Mouse (Mus musculus) forebrain, embryonic 12.5 days (tissue): Measurements from ENCODE around the gene Calr4. TPM values are rescaled to one million over a fixed set of nuclear protein-coding genes. Genes with fewer than 3 reads are reported as not detected.
A peak's percentile ranks its signal among the peaks of the same experiment; 100 is the strongest.

Source experiments
- ATAC-seq: fragments of 200-750 bp; cut with Nextera tagmentation; 2 replicates; pipeline ENCODE4 v1.8.0; 2017; ENCODE audit warnings: moderate TSS enrichment; ENCODE audit not compliant: low FRiP score
- H3K27ac ChIP-seq: fragments of 300-500 bp; sonication (generic); 2 replicates; pipeline ENCODE4 v1.5.1; 2016; ENCODE audit warnings: mild to moderate bottlenecking
- H3K27me3 ChIP-seq: fragments of 300-500 bp; sonication (generic); 2 replicates; pipeline ENCODE4 v1.6.1; 2016; ENCODE audit warnings: mild to moderate bottlenecking
- H3K36me3 ChIP-seq: fragments of 300-500 bp; sonication (generic); replicated peaks from 2 replicates; pipeline ENCODE4 v1.6.1; 2016; ENCODE audit warnings: mild to moderate bottlenecking
- H3K4me1 ChIP-seq: fragments of 300-500 bp; sonication (generic); 2 replicates; pipeline ENCODE4 v1.6.1; 2016
- H3K4me2 ChIP-seq: fragments of 300-500 bp; sonication (generic); 2 replicates; pipeline ENCODE4 v1.6.1; 2016; ENCODE audit warnings: mild to moderate bottlenecking, moderate library complexity
- H3K4me3 ChIP-seq: fragments of 300-500 bp; sonication (generic); replicated peaks from 2 replicates; pipeline ENCODE4 v1.5.1; 2016; ENCODE audit warnings: mild to moderate bottlenecking
- H3K9ac ChIP-seq: fragments of 300-500 bp; sonication (generic); 2 replicates; pipeline ENCODE4 v1.6.1; 2016; ENCODE audit warnings: mild to moderate bottlenecking
- H3K9me3 ChIP-seq: fragments of 300-500 bp; sonication (generic); 2 replicates; pipeline ENCODE4 v1.6.1; 2016
- WGBS: fragments of 180-500 bp; shearing (Covaris S2); methylation state at CpG from one replicate; pipeline ENCODE4 v1.1.7; 2016; 5-methylcytosine and 5-hydroxymethylcytosine counted together
- polyA plus RNA-seq: library from polyadenylated mRNA; unstranded; fragments of >200 nt; fragmentation: Nextera tagmentation; extraction: Ambion mirVana; gene quantifications from 2 replicates; pipeline ENCODE4 v1.2.1, GENCODE M21; 2016

Gene Calr4
- polyA plus RNA-seq, 1 experiment from 2014 or later: not detected

DNA sequence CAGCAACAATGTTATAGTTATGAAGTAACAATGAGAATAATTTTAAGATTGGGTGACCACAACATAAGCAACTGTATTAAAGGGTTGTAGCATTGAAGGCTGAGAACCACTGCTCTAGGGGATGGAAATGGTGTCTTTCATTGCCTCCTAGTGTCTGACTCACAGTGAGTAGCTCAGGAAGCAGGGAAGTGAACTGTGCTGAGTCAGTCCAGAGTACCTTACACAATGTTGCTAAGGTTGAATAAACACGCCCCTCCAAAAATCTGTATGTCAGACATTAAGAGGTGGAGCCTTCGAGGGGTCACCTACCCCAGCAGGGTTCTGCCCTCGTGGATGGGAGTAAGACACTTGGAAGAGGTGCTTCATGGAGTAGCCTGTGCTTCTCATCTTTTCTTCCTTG, 20.3 kb upstream of the Calr4 start:
- Histone ChIP-seq H3K4me3 (no peak overlapping the region), H3K27ac (no peak overlapping the region), H3K36me3 (no peaks in the 10 kb centered on the region), H3K9ac (no peak overlapping the region), H3K9me3 (no peaks in the 10 kb centered on the region), H3K4me1 (0 out of 2 replicates have a peak, but pooled peaks cover 2% of the 10 kb centered on the region), H3K4me2 (no peak overlapping the region), H3K27me3 (no peaks in the 10 kb centered on the region)
- no peak for ATAC-seq
- WGBS: 80% methylated on average over 3 of the region's 3 CpGs

DNA sequence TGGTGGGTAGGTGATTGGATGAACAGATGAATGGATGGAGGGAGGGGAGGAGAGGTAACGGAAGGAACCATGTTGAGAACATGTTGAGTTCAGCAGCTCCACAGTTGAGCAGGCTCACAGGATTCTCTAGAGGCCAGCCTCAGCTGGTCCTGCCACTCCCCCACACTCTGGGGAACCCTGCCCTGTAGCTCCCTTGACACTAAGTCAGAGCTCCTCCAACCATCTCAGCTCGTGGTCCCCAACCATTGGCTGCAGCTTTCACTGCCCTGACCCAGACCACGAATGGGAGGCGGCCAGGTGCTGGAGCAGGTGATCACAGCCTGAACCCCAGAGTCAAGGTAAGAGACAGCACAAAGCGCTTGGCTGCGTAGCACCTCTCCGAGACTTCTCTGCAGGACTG, 16.3 kb upstream of the Calr4 start:
- no peak for ATAC-seq
- Histone ChIP-seq H3K27me3 (no peaks in the 10 kb centered on the region), H3K4me3 (no peak overlapping the region), H3K4me2 (no peak overlapping the region), H3K27ac (no peak overlapping the region), H3K4me1 (no peaks in the 10 kb centered on the region), H3K9me3 (no peaks in the 10 kb centered on the region), H3K9ac (no peak overlapping the region), H3K36me3 (no peaks in the 10 kb centered on the region)
- 81% methylated on average over 7 of the region's 7 CpGs for WGBS

DNA sequence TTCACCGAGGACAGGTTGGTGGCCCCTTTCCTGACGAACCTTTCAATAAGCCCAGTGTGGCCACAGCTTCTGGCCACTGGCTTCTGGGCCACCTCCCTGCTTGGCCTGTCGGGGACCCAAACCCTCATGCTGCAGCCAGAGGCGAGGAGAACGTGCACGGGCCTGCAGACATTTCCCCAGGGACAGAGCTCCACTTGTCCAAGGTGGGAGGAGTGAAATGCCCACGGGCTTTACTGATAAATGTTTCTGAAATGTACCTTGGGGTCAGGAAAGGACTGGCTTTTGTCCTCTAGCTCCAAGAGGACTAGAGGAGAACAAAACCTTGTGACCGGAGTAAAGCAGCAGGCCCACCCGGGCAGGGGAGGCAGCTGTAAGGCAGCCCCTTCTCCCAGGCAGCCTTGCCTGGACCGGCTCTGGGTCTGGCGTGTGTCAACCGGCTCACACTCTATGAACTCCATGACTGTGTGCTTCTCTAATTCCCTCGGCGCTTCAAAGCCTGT, 13.8 kb upstream of the Calr4 start:
- H3K9ac ChIP-seq: no peak overlapping the region
- H3K4me2 ChIP-seq: no peak overlapping the region
- no peak for ATAC-seq
- no peak overlapping the region for H3K27ac ChIP-seq
- no peaks in the 10 kb centered on the region for H3K36me3 ChIP-seq
- H3K9me3 ChIP-seq: no peaks in the 10 kb centered on the region
- H3K27me3 ChIP-seq: no peaks in the 10 kb centered on the region
- 83% methylated on average over 14 of the region's 14 CpGs for WGBS
- H3K4me3 ChIP-seq: no peak overlapping the region
- H3K4me1 ChIP-seq: peaks cover 11% of the 10 kb centered on the region; the same call in 1 of the 2 replicates

DNA sequence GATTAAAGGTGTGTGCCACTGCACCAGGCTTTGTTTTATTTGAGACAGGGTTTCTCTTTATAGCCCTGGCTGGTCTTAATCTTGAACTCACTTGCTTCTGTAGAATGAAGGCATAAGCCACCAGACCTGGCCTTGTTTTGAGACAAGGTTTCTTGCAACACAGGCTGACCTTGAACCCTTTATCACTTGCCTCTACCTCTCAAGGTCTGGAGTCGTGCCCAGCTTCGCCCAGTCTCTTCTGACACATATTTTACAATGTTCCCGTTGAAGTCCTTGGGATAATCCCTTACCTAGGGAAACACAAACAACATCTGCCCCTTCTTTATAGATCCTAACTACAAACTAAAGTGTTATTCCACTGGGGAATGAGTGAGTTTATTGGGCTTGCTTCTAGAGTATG, 12.3 kb upstream of the Calr4 start:
- 83% methylated on average over 3 of the region's 3 CpGs for WGBS
- Histone ChIP-seq H3K4me1 (peaks cover 13% of the 10 kb centered on the region; the same call in 1 of the 2 replicates), H3K4me2 (no peak overlapping the region), H3K36me3 (no peaks in the 10 kb centered on the region), H3K9ac (no peak overlapping the region), H3K27ac (no peak overlapping the region), H3K9me3 (no peaks in the 10 kb centered on the region), H3K27me3 (no peaks in the 10 kb centered on the region), H3K4me3 (no peak overlapping the region)
- no peak for ATAC-seq

DNA sequence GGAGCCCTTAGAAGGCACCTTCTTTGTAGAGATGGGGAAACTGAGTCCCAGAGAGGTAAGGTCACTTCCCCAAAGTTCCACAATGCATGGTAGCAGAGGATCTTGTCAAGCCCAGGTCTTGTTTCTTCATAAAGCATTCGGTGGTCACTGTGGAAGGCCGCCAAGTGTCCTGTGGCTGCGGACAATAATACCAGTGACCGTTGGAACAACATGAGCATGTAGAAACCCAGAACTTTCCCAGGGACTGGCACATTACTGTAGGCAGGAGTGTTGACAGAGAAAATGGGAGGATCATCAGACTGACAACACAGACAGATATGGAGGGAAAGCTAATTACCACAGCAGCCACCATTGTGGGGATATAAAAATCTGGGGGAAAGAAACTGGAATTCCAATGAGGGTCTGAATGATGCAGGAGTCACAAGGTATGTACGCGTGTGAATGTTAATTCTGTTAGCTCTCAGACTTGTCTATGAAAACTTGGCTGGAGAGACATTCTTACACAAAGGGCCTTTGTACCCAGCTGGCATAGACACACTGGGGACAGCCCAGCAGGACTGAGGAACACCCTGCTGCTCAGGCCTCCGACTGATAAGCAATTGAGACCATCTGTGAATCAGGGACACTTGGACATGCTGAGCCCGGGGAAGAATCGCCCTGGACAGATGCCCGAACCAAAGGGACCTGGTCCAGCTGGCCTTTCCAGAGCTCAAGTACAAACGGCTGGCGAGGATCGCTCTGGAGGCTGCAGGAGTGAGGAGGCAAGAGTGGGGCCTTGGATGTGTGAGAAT, 9.3 kb upstream of the Calr4 start:
- no peaks in the 10 kb centered on the region for H3K36me3 ChIP-seq
- peaks cover 13% of the 10 kb centered on the region; the same call in 1 of the 2 replicates for H3K4me1 ChIP-seq
- peak overlapping the region; percentile 33 for H3K27ac ChIP-seq
- H3K9ac ChIP-seq: no peak overlapping the region
- no peaks in the 10 kb centered on the region for H3K9me3 ChIP-seq
- no peaks in the 10 kb centered on the region for H3K27me3 ChIP-seq
- H3K4me2 ChIP-seq: no peak overlapping the region
- WGBS: 54% methylated on average over 13 of the region's 13 CpGs
- no peak overlapping the region for H3K4me3 ChIP-seq
- ATAC-seq: peak; percentile 78

DNA sequence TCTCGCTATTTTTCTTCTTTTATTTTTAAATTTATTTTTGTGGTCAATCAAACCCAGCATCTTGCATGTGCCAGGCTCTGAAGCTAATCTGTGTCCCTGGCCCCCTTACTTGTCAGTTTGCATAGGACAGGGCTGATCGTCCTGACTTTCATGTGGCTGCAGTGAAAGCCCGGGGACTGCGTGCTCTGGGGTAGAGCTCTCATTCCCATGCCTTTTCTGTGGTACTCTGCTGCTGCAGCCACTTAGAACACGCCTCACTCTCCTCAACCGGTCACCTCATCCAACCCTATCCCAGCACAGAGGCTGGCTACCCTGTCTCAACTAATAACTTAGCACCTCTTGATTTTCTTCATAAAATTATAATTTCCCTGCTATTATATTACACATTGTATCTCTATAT, 8.7 kb upstream of the Calr4 start:
- 68% methylated on average over 6 of the region's 6 CpGs for WGBS
- Histone ChIP-seq H3K9me3 (no peaks in the 10 kb centered on the region), H3K36me3 (no peaks in the 10 kb centered on the region), H3K4me3 (no peak overlapping the region), H3K4me2 (no peak overlapping the region), H3K27me3 (no peaks in the 10 kb centered on the region), H3K4me1 (peaks cover 13% of the 10 kb centered on the region; the same call in 1 of the 2 replicates), H3K27ac (peak overlapping the region; percentile 33), H3K9ac (no peak overlapping the region)
- ATAC-seq: peak; percentile 66

DNA sequence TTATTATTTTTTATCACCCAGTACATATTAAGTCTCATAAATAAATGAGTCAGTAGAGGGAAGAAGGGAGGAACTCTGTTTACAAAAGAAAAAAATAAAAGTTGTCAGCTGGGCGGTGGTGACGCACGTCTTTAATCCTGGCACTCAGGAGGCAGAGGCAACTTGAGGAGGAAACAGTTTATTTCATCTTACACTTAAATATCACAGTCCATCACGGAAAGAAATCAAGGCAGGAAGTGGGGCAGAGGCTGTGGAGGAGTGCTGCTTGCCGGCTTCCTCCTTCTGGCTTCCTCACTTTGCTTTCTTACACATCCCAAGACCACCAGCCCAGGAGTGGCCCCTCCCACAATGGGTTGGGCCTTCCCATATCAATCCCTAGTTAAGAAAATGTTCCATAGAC, 8.2 kb upstream of the Calr4 start:
- no peak for ATAC-seq
- Histone ChIP-seq H3K27me3 (no peaks in the 10 kb centered on the region), H3K4me2 (no peak overlapping the region), H3K9ac (no peak overlapping the region), H3K9me3 (no peaks in the 10 kb centered on the region), H3K27ac (no peak overlapping the region), H3K4me3 (no peak overlapping the region), H3K36me3 (no peaks in the 10 kb centered on the region), H3K4me1 (peaks cover 13% of the 10 kb centered on the region; the same call in 1 of the 2 replicates)
- WGBS: 75% methylated on average over 5 of the region's 5 CpGs

DNA sequence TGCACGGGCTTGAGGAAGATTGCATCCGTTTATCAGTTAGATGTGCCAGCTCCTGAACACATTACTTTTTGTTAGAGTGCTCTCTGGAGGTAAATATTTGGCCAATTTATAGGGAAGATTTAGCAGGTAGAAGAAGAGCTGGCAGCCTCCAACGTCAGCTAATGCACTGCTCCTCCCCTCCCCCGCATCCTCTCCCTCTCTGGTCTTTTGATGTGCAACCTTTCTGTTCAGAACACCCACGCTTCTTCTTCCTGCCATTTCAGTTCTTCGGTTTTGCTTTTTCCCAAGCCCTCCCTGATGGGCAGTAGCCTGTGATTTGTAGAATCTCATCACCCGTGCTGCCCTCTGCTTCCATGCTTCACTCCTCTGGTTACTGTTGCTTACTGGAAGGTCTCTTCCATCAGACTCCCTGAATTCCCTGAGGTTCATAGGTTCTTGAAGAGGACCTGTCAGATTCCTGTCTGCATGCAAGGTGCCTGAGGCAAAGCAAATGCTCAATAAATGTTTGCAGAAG, 4.5 kb upstream of the Calr4 start:
- Histone ChIP-seq H3K27me3 (no peaks in the 10 kb centered on the region), H3K4me3 (no peak overlapping the region), H3K4me2 (no peak overlapping the region), H3K27ac (no peak overlapping the region), H3K36me3 (no peaks in the 10 kb centered on the region), H3K9ac (no peak overlapping the region), H3K9me3 (no peaks in the 10 kb centered on the region), H3K4me1 (peaks cover 9% of the 10 kb centered on the region)
- 70% methylated on average over 7 of the region's 7 CpGs for WGBS
- no peak for ATAC-seq

DNA sequence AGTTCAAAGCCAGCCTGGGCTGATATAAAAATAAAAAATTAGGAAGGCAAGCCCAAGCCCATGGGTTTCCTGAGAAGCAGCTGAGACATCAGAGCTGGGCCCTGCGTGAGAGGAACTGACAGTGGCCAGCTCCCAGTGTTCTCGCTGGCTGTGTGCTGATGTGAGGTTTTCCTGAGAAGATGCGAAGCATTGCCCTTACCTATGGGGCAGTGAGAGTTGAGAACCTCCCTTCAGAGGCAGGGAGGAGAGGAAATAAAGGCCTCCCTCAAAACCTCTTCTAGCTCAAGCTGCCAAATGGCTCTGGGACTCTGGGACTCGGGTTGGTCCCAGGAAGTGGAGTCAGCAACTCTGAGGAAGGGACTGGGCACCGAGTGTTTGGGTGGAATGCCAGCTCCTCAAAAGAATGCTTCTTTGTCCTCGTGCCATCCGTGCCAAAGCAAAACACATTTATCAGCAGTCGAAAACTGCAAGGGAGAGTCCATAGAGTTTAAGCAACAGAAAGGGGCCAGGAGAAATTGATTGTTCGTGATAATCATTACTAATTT, 593 bp downstream of the Calr4 start:
- no peak for ATAC-seq
- Histone ChIP-seq H3K4me1 (peaks cover 7% of the 10 kb centered on the region; the same call in 1 of the 2 replicates), H3K36me3 (no peaks in the 10 kb centered on the region), H3K4me3 (no peak overlapping the region), H3K9ac (no peak overlapping the region), H3K4me2 (no peak overlapping the region), H3K27ac (no peak overlapping the region), H3K27me3 (no peaks in the 10 kb centered on the region), H3K9me3 (no peaks in the 10 kb centered on the region)
- WGBS: 81% methylated on average over 9 of the region's 9 CpGs

DNA sequence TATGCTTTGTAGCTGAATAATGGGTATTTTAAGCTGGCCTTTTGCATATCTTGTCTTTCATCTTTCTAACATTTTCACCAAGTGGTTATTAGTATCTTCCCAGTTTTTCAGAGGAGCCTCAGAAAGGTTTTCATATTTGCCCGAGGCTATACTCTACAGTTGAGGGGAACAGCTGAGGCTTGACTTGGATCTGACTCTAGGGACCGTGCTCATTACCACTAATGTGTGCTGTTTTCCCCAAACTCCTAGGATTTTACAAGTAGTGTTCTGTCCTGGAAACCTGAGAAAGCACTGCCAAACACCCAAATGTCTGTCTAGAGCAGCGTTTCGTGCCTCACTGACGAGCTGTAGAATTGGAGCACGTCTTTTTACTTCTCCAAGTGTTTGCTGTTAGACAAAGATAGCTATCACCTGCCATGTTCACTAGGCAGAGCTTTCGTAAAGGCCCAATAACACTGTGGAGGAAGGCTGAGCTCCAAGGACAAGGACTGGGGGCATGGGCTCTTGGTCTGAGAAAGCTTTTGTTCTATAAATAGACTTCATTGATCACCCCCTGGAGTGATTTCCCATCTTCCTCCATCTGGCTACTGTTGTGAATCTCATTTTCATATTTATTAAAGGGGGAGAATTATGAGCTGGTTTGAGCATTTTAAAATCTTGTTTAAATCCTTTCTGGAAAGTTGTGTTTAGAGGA, 2.0 kb downstream of the Calr4 start:
- Histone ChIP-seq H3K4me1 (peaks cover 7% of the 10 kb centered on the region; the same call in 1 of the 2 replicates), H3K4me2 (no peak overlapping the region), H3K9me3 (no peaks in the 10 kb centered on the region), H3K36me3 (no peaks in the 10 kb centered on the region), H3K27me3 (no peaks in the 10 kb centered on the region), H3K27ac (no peak overlapping the region), H3K4me3 (no peak overlapping the region), H3K9ac (no peak overlapping the region)
- no peak for ATAC-seq
- 74% methylated on average over 7 of the region's 7 CpGs for WGBS

DNA sequence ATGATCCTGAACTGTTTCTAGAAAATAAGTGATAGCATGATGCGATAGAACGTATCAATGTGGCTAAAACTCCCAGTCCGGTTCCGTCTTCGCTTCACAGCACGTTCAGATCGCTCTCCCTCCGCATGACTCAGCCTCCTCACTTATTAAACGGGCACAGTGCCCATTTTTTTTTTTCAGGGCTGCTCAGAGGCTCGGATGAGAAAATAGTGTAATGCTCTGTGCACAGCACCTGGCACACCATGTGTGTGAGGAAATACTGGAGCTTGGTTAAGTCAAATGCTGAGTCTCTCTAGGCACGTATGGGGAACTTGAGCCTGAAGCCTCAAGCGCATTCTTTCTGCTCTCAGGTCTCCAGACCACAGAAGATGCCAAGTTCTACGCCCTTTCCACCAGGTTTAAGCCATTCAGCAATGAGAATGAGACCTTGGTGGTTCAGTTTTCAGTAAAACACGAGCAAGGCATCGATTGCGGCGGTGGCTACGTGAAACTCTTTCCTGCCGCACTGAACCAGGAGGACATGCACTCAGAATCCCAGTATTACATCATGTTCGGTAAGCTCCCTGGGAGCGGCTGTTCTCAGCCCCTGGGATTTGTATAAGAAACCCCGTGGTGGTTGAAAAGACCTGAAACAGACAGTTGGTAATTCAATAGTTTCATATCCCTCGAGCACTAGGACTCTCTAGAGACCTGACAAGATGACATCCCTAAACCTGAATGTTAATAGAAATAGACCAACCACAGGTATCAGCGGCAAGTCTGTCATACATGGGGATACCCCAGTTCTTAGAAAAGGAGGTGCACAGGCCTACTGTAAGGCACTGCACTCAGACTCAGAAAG, 4.4 kb downstream of the Calr4 start:
- H3K4me3 ChIP-seq: no peak overlapping the region
- no peaks in the 10 kb centered on the region for H3K36me3 ChIP-seq
- no peak overlapping the region for H3K27ac ChIP-seq
- H3K9ac ChIP-seq: no peak overlapping the region
- H3K4me2 ChIP-seq: no peak overlapping the region
- H3K4me1 ChIP-seq: peaks cover 7% of the 10 kb centered on the region; the same call in 1 of the 2 replicates
- no peaks in the 10 kb centered on the region for H3K9me3 ChIP-seq
- WGBS: 86% methylated on average over 24 of the region's 24 CpGs
- ATAC-seq: no peak
- H3K27me3 ChIP-seq: no peaks in the 10 kb centered on the region

DNA sequence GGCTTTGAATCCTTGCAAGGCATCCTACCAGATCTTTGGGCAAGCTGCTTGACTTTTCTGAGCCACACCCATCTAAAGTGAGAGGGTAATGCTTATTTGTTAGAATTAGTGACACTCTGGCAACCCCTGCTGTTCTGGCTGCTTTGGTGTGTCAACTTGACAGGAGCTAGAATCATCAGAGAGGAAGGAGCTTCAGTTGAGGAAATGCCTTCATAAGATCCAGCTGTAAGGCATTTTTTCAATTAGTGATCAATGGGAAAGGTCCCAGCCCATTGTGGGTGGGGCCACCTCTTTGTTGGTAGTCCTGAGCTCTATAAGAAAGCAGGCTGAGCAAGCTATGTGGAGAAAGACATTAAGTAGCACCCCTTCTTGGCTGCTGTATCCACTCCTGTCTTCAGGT, 6.9 kb downstream of the Calr4 start:
- no peak overlapping the region for H3K4me2 ChIP-seq

More for the DNA sequence above, 6.9 kb downstream of the Calr4 start:
- Histone ChIP-seq H3K4me3 (no peak overlapping the region), H3K4me1 (peaks cover 7% of the 10 kb centered on the region; the same call in 1 of the 2 replicates), H3K36me3 (no peaks in the 10 kb centered on the region), H3K9ac (no peak overlapping the region), H3K27ac (no peak overlapping the region), H3K9me3 (no peaks in the 10 kb centered on the region), H3K27me3 (no peaks in the 10 kb centered on the region)
- ATAC-seq: no peak
